Mouse (Mus musculus): ENCODE data around the gene Tnk1.

GRCm38 (mm10) chr11:69894671-69895070 lies 36.1 kb upstream of the Tnk1 start:
- TF ChIP-seq EP300 (IDR thresholded peaks at IDR 0.05; ENCODE audit: low read depth) (no peak), CTCF (IDR thresholded peaks at IDR 0.05; ENCODE audit: low read depth) (no peak)

Data from liver, postnatal 0 days (tissue).